Mouse (Mus musculus) right cerebral cortex, adult 2 months (tissue): ENCODE results near the gene Mrgprb3.

Source experiments
- DNase-seq, 2 experiments: peaks; one replicate each; pipeline ENCODE4 v3.0.0; 2021 to 2022; ENCODE audit warnings: low spot score in 2 of 2

Mrgprb3 gene

DNA sequence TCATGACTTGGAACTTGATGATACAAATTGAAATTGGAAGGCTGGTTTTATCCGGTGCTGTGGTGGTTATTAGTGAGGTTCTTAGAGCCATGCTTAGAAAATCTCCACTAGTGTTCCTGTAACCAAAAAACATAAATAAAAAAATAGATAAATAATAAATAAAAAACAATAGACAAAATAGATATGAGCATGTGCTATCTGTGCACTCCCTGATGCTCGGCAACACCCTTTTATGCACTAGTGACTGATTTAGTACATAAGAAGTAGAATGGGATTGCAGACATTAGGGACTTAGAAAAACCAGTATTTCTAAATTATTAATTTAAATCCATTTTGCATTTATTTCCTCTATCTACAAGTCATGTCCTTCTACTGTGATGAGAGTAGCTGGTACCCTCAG lies at the start of gene Mrgprb3:
Gene Mrgprb3 (minus strand): TSS at position 101 of the 400 bp plus-strand sequence.
- no peak for DNase-seq
